Mouse (Mus musculus) lung, embryonic 14.5 days (tissue): ENCODE measurements at regions not wholly inside any gene's neighbourhood (a gene's known extent, or its start where the extent isn't known, plus 50 kb on each side); places are given as distances from the start of the nearest gene placed in this dataset.

Source experiments
- ATAC-seq: fragments of 200-750 bp; cut with Nextera tagmentation; 2 replicates; pipeline ENCODE4 v1.8.0; 2017; ENCODE audit warnings: mild to moderate bottlenecking, moderate TSS enrichment, moderate library complexity; ENCODE audit not compliant: insufficient read depth
- DNase-seq: peaks from one replicate; pipeline ENCODE4 v3.0.0-alpha.2; 2015
- H3K27ac ChIP-seq: fragments of 300-500 bp; sonication (generic); 2 replicates; pipeline ENCODE4 v1.5.1; 2014; ENCODE audit warnings: low read depth, mild to moderate bottlenecking, moderate library complexity
- H3K27me3 ChIP-seq: fragments of 300-500 bp; sonication (generic); 2 replicates; pipeline ENCODE4 v1.6.1; 2014; ENCODE audit warnings: low read length, control low read depth; ENCODE audit not compliant: insufficient read depth
- H3K36me3 ChIP-seq: fragments of 300-500 bp; sonication (generic); 2 replicates; pipeline ENCODE4 v1.6.1; 2014; ENCODE audit warnings: control low read depth; ENCODE audit not compliant: insufficient read depth
- H3K4me1 ChIP-seq: fragments of 300-500 bp; sonication (generic); 2 replicates; pipeline ENCODE4 v1.6.1; 2014; ENCODE audit warnings: antibody characterized with exemption, control low read depth; ENCODE audit not compliant: insufficient read depth
- H3K4me2 ChIP-seq: fragments of 300-500 bp; sonication (generic); 2 replicates; pipeline ENCODE4 v1.6.1; 2014; ENCODE audit warnings: mild to moderate bottlenecking
- H3K4me3 ChIP-seq: fragments of 300-500 bp; sonication (generic); 2 replicates; pipeline ENCODE4 v1.5.1; 2014; ENCODE audit warnings: low read depth, low read length
- H3K9ac ChIP-seq: fragments of 300-500 bp; sonication (generic); 2 replicates; pipeline ENCODE4 v1.6.1; 2014
- H3K9me3 ChIP-seq: fragments of 300-500 bp; sonication (generic); 2 replicates; pipeline ENCODE4 v1.6.1; 2016; ENCODE audit warnings: low read depth, low read length, control low read depth
- CTCF ChIP-seq: IDR thresholded peaks from 2 replicates; pipeline ENCODE4 v1.5.1; 2016; ENCODE audit warnings: antibody characterized with exemption, low read depth
- WGBS: fragments of 180-500 bp; shearing (Covaris S2); extraction: QIAGEN DNeasy Blood & Tissue Kit; methylation state at CpG from one replicate; pipeline ENCODE4 v1.1.7; 2014; 5-methylcytosine and 5-hydroxymethylcytosine counted together

DNA sequence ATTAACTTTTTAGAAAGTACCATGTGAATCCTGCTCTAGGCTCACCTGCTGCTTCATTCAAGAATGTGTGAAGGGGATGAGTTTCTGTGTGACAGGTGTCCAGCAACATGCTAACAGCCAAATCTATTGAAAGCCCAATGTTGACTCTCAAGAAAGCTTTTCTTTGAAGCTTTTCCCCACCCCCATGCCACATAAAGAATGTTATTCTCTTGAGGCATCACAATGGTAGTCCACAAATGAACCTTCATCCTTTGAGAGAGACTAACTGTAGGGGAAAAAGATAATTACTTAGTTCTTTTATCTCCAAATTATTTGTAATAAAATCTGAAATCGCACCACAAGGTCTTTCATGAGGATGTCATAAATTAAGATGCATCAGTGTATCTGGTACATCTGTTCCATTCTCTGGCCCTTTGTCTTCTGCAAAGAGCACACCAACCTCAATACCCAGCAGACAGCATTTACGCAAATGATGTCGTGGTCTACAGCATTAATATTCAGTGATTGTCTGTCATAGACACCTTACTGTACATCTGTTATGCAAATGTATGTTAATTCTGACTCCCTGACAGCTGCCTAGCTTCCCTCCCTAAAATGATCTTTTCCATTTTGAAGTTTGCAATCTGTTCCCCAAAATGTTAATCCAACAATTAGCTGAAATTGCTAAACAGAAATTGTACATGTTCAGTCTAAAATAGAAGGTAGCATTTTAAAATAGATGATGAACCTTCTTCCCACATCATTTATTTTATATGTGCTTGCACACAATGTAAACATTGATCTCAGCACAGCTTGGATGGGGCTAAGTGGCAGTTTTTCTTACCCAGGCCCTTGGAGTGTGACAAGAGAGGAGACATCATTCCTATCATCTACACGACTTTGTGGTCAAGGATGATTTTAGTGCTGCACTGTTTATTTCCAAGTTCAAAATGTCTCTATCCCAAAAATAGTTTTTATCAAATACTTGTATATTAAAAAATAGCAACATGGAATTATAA, 455.7 kb downstream of the Gm16223 start:
- H3K36me3 ChIP-seq = no peaks in the 10 kb centered on the region
- H3K9ac ChIP-seq = no peak overlapping the region
- DNase-seq (no peak), ATAC-seq (no peak)
- H3K9me3 ChIP-seq = no peaks in the 10 kb centered on the region
- H3K27me3 ChIP-seq = no peaks in the 10 kb centered on the region
- no peak for TF ChIP-seq CTCF
- H3K27ac ChIP-seq = no peak overlapping the region
- WGBS = 59% methylated on average over 4 of the region's 4 CpGs
- no peak overlapping the region for H3K4me2 ChIP-seq
- H3K4me1 ChIP-seq = no peaks in the 10 kb centered on the region
- H3K4me3 ChIP-seq = no peak overlapping the region

DNA sequence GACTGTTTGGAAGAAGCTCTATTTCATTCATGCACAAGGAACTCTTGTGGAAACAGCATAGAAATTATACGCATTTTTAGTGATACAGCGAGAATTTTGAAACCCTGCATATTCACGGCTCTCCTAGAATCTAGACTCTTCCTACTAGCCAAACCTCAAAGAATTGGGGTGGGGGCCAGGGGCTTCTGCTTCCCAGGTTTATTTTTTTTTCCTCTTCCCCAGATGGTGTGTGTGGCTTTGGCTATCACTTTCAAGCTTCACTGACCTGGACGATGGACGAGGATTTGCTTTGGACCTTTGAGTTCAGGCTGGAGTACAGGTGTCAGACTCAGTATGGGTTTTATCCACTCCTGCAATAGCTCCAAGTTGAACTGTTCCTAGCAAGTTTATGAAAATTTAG, 457.7 kb downstream of the Gm16223 start:
- H3K27ac ChIP-seq = no peak overlapping the region
- DNase-seq (no peak), ATAC-seq (no peak)
- H3K4me1 ChIP-seq = no peaks in the 10 kb centered on the region
- no peak overlapping the region for H3K4me3 ChIP-seq
- H3K4me2 ChIP-seq = no peak overlapping the region
- WGBS = 70% methylated on average over 5 of the region's 5 CpGs
- H3K27me3 ChIP-seq = no peaks in the 10 kb centered on the region
- H3K9ac ChIP-seq = no peak overlapping the region
- TF ChIP-seq CTCF = no peak
- H3K9me3 ChIP-seq = no peaks in the 10 kb centered on the region
- H3K36me3 ChIP-seq = no peaks in the 10 kb centered on the region

DNA sequence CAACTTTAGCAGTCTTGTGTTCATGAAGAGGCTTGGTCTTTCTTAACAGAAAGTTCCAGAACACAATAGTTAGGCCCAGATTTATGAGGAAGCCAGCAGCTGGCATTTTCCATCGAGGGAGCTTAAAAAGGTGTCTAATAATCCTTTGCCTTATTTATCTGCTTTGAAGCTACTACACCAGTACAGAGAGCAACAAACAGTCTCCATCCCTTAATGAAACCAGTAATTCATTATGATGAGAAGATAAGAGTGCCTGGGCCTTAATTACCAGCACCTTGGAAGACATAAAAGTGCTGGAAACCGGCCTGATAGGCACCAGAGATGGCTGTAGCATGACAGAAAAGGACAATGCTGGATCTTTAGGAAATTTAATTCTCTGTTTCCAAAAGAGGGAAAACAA, 492.8 kb downstream of the Gm16223 start:
- H3K27me3 ChIP-seq = no peaks in the 10 kb centered on the region
- TF ChIP-seq CTCF = no peak
- H3K9ac ChIP-seq = no peak overlapping the region
- H3K4me2 ChIP-seq = no peak overlapping the region
- H3K27ac ChIP-seq = no peak overlapping the region
- DNase-seq (no peak), ATAC-seq (no peak)
- H3K4me1 ChIP-seq = no peaks in the 10 kb centered on the region
- WGBS = 75% methylated on average over 2 of the region's 2 CpGs
- no peak overlapping the region for H3K4me3 ChIP-seq
- H3K36me3 ChIP-seq = no peaks in the 10 kb centered on the region
- no peaks in the 10 kb centered on the region for H3K9me3 ChIP-seq

DNA sequence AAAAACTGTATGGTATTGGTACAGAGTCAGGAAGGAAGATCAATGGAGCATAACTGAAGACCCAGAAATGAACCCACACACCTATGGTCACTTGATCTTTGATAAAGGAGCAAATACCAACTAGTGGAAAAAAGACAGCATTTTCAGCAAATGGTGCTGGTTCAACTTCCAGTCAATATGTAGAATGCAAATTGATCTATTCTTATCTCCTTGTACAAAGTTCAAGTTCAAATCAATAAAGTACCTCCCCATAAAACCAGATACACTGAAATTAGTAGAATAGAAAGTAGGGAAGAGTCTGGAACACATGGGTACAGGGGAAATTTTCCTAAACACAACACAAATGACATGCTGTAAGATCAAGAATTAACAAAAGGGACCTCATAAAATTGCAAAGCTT, 495.6 kb downstream of the Gm16223 start:
- Histone ChIP-seq H3K27ac (no peak overlapping the region), H3K27me3 (no peaks in the 10 kb centered on the region), H3K9ac (no peak overlapping the region), H3K36me3 (no peaks in the 10 kb centered on the region), H3K4me3 (no peak overlapping the region), H3K9me3 (no peaks in the 10 kb centered on the region), H3K4me1 (no peaks in the 10 kb centered on the region), H3K4me2 (no peak overlapping the region)
- DNase-seq (no peak), ATAC-seq (no peak)
- no peak for TF ChIP-seq CTCF

DNA sequence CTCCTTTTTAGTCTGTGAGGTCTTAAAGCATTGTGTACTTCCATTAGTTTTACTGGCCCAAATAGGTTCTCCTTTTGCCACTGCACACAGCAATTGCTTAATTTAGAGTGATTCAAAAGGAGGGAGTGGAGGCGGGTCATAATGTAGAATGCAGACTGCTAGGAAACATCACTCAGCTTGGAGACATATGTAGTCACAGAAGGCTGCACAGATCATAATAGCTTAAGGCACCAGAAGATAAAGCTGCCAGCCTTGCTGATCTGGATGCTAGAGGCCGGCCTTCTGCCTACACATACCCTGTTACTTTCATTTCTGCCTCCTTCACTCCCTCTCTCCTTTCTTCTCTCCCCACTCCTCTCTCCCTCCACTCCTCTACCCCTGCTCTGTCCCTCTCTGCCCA, 508.2 kb downstream of the Gm16223 start:
- H3K4me1 ChIP-seq = no peaks in the 10 kb centered on the region
- no peak overlapping the region for H3K27ac ChIP-seq
- H3K4me3 ChIP-seq = no peak overlapping the region
- H3K27me3 ChIP-seq = no peaks in the 10 kb centered on the region
- no peaks in the 10 kb centered on the region for H3K36me3 ChIP-seq
- no peak overlapping the region for H3K9ac ChIP-seq
- ATAC-seq (no peak), DNase-seq (no peak)
- WGBS = 81% methylated on average over 2 of the region's 2 CpGs
- no peaks in the 10 kb centered on the region for H3K9me3 ChIP-seq
- TF ChIP-seq CTCF = no peak
- no peak overlapping the region for H3K4me2 ChIP-seq

DNA sequence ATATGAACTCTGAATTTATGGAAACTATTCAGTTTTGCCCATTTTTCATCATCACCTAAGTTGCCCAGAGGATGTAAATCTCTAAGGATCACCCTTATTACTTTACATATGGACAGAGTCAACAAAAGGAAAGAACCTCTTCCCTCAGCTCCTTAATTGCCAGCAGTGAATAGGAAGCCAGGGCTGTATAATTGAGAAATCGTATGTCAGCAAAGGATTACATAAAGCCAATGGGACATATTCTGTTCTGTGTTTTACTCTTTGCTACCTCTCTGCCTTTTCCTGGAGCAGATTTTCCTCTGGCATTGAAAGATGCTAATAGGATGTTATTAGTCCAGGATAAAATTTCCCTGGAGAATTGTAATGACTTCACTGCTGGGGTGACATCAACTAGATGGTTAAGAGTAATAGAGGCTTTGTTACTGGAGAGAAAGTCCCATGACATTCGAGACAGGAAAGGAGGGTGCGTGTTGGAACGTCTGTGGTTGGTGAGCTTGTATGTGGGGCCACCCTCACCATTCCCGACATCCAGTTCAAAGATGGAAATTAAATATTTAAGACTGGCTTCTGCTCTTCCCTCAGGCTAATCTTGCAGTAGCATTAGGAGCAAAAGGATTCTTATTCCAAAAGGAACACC, 510.6 kb downstream of the Gm16223 start:
- 79% methylated on average over 5 of the region's 5 CpGs for WGBS
- no peaks in the 10 kb centered on the region for H3K9me3 ChIP-seq
- H3K9ac ChIP-seq = no peak overlapping the region
- H3K4me1 ChIP-seq = no peaks in the 10 kb centered on the region
- DNase-seq (no peak), ATAC-seq (no peak)
- no peak overlapping the region for H3K4me2 ChIP-seq
- H3K27me3 ChIP-seq = no peaks in the 10 kb centered on the region
- no peaks in the 10 kb centered on the region for H3K36me3 ChIP-seq
- no peak overlapping the region for H3K27ac ChIP-seq
- TF ChIP-seq CTCF = no peak
- H3K4me3 ChIP-seq = no peak overlapping the region

DNA sequence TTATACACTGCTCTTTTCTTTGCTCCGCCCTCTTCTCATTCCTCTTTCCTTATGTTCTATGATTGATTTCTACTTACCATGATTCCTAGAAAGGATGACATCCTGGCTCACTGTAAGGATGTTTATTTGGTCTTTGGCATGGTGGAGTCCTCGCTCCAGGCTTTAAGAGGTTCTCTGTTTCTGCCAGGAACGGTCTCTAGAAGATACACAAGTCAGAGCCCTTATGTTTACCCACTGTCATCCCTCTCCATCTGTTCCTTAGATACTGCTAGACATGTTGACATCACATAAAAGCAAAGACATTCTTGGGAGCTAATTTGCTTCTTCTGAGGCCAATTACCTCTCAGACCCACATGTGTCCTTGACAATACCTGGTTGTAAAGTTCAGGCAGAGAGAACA, 552.9 kb downstream of the Gm16223 start:
- Histone ChIP-seq H3K9me3 (no peaks in the 10 kb centered on the region), H3K4me2 (no peak overlapping the region), H3K4me1 (no peaks in the 10 kb centered on the region), H3K4me3 (no peak overlapping the region), H3K9ac (no peak overlapping the region), H3K36me3 (no peaks in the 10 kb centered on the region), H3K27me3 (no peaks in the 10 kb centered on the region), H3K27ac (no peak overlapping the region)
- ATAC-seq = no peak
- 46% methylated on average over 3 of the region's 3 CpGs for WGBS
- no peak for DNase-seq
- TF ChIP-seq CTCF = no peak
